ENCODE assay signal across 8 mouse cellular contexts in genomic region chr17:15826928-15827327, GRCm38 (mm10). TPM values are rescaled to one million over a fixed set of nuclear protein-coding genes. Genes with fewer than 3 reads are reported as not detected.
DNase-seq lines count a peak whose midpoint lies in the region; ATAC-seq and TF ChIP-seq lines count a peak whose summit lies in the region.

No protein-coding gene starts in this region.

- TF ChIP-seq CTCF in layer of hippocampus, adult 2 months (conservative IDR thresholded peaks at IDR 0.05): no peak

- H3K4me3 ChIP-seq in layer of hippocampus, adult 2 months: peak overlapping the region; percentile 97
- peak overlapping the region; percentile 90 for H3K4me3 ChIP-seq in forebrain, embryonic 15.5 days
- H3K4me3 ChIP-seq in liver, embryonic 16.5 days (ENCODE audit: low read depth, low read length): peak overlapping the region; percentile 63

- peaks cover 63% of the 10 kb centered on the region for H3K4me1 ChIP-seq in forebrain, embryonic 15.5 days
- H3K4me1 ChIP-seq in liver, embryonic 16.5 days (ENCODE audit: control insufficient read depth, low read depth, low read length): no peaks in the 10 kb centered on the region; the same call in 1 of the 2 replicates

- intact Hi-C loops in left cerebral cortex, postnatal 25 days (cut with DNase I): loop anchor here (5.0 kb wide), 2 partner anchors 125 to 840 kb away; partner anchors contain the start of gene Chd1

- no peak for DNase-seq in layer of hippocampus, adult 2 months (ENCODE audit: low spot score in 2 of 2)
- no peak for DNase-seq in layer of hippocampus, adult 11-12 months (ENCODE audit: low spot score)
- DNase-seq in cerebellum, adult 9-11 months: peak; percentile 71
- no peak for DNase-seq in right cerebral cortex, postnatal 4 days
- no peak for DNase-seq in left cerebral cortex, postnatal 25 days (ENCODE audit: low spot score in 2 of 2)
- DNase-seq in thymus, postnatal 36 days: no peak

- under 1% methylated on average over 18 of the region's 18 CpGs for WGBS in forebrain, embryonic 15.5 days
- WGBS in liver, embryonic 16.5 days (ENCODE audit: insufficient replicate concordance): 2% methylated on average over 18 of the region's 18 CpGs

- ATAC-seq in forebrain, embryonic 15.5 days (replicated peaks): peak; percentile 28
- ATAC-seq in liver, embryonic 16.5 days (ENCODE audit: low read depth): no peak

- H3K4me2 ChIP-seq in forebrain, embryonic 15.5 days (replicated peaks): peak overlapping the region; percentile 91
- H3K4me2 ChIP-seq in liver, embryonic 16.5 days (ENCODE audit: low read depth, low read length): peak overlapping the region; percentile 70

- H3K9ac ChIP-seq in forebrain, embryonic 15.5 days (replicated peaks): peak overlapping the region; percentile 51
- no peak overlapping the region for H3K9ac ChIP-seq in liver, embryonic 16.5 days (ENCODE audit: low read depth, low read length)

- H3K27me3 ChIP-seq in forebrain, embryonic 15.5 days: no peaks in the 10 kb centered on the region
- peaks cover 75% of the 10 kb centered on the region for H3K27me3 ChIP-seq in liver, embryonic 16.5 days (ENCODE audit: control insufficient read depth, insufficient read depth, low read depth, low read length)

- no peaks in the 10 kb centered on the region for H3K9me3 ChIP-seq in forebrain, embryonic 15.5 days
- no peaks in the 10 kb centered on the region for H3K9me3 ChIP-seq in liver, embryonic 16.5 days (replicated peaks; ENCODE audit: control insufficient read depth, low read length)

- peak overlapping the region; percentile 84 for H3K27ac ChIP-seq in layer of hippocampus, adult 2 months
- peak overlapping the region; percentile 95 for H3K27ac ChIP-seq in forebrain, embryonic 15.5 days (replicated peaks)
- no peak overlapping the region for H3K27ac ChIP-seq in liver, embryonic 16.5 days (ENCODE audit: low read length)

- no peaks in the 10 kb centered on the region for H3K36me3 ChIP-seq in forebrain, embryonic 15.5 days
- H3K36me3 ChIP-seq in liver, embryonic 16.5 days (ENCODE audit: control insufficient read depth, insufficient read depth): no peaks in the 10 kb centered on the region

RNA-seq across cellular contexts. Expression of gene Rgmb, which starts 3.9 kb away (rescaled TPM):
- 10 to 100 TPM; 74.0 to 79.9 TPM for total RNA-seq in layer of hippocampus, adult 2 months (2021)
- 48.2 and 51.9 TPM in 2 replicates for polyA plus RNA-seq in forebrain, embryonic 15.5 days (2015; fragmentation: Nextera tagmentation; extraction: Ambion mirVana)
- 0.85 and 0.86 TPM in 2 replicates for polyA plus RNA-seq in liver, embryonic 16.5 days (2015; fragmentation: Nextera tagmentation; extraction: Ambion mirVana)
- 10 to 100 TPM; 62.6 to 66.2 TPM for total RNA-seq in left cerebral cortex, postnatal 25 days (2021)
